Mouse (Mus musculus) heart, postnatal 0 days (tissue): ENCODE measurements around the gene Srd5a1.

Experiments
- CTCF ChIP-seq: IDR thresholded peaks from 2 replicates; pipeline ENCODE4 v1.5.1; 2016; ENCODE audit warnings: antibody characterized with exemption, control low read depth, low read depth
- EP300 ChIP-seq: IDR thresholded peaks from 2 replicates; pipeline ENCODE4 v1.6.1; 2016; ENCODE audit warnings: antibody characterized with exemption, low read depth

DNA sequence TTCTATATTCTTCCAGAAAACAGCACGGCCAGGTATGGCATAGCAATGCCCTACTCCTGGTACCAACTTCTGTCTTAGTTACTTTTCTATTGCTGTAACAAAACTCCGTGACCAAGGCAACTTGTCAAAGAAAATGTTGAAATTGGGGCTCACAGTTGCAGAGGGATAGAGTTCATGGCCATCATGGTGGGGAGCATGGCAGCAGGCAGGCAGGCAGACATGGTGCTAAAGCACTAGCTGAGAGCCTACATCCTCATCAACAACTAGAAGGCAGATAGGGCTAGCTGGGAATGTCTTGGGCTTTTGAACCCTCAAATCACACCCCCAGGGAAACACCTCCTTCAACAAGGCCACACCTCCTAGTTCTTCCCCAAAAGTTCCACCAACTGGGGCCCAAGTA is 60.4 kb downstream of the Srd5a1 start:
- no peak for TF ChIP-seq EP300
- no peak for TF ChIP-seq CTCF
